Mouse (Mus musculus) limb, embryonic 12.5 days (tissue): ENCODE measurements around the gene Fbxl8. TPM values are rescaled to one million over a fixed set of nuclear protein-coding genes. Genes with fewer than 3 reads are reported as not detected.
A peak's percentile ranks its signal among the peaks of the same experiment; 100 is the strongest.

Experiments
- ATAC-seq: fragments of 200-750 bp; cut with Nextera tagmentation; 2 replicates; pipeline ENCODE4 v1.8.0; 2017; ENCODE audit warnings: low read depth, moderate TSS enrichment; ENCODE audit not compliant: insufficient number of reproducible peaks, insufficient read depth, low FRiP score, low TSS enrichment
- H3K27ac ChIP-seq: fragments of 300-500 bp; sonication (generic); 2 replicates; pipeline ENCODE4 v1.5.1; 2016; ENCODE audit warnings: mild to moderate bottlenecking, moderate library complexity
- H3K27me3 ChIP-seq: fragments of 300-500 bp; sonication (generic); 2 replicates; pipeline ENCODE4 v1.6.1; 2016; ENCODE audit warnings: mild to moderate bottlenecking, moderate library complexity
- H3K36me3 ChIP-seq: fragments of 300-500 bp; sonication (generic); 2 replicates; pipeline ENCODE4 v1.6.1; 2016; ENCODE audit warnings: mild to moderate bottlenecking, moderate library complexity
- H3K4me1 ChIP-seq: fragments of 300-500 bp; sonication (generic); replicated peaks from 2 replicates; pipeline ENCODE4 v1.6.1; 2016
- H3K4me2 ChIP-seq: fragments of 300-500 bp; sonication (generic); 2 replicates; pipeline ENCODE4 v1.6.1; 2016; ENCODE audit warnings: mild to moderate bottlenecking, moderate library complexity
- H3K4me3 ChIP-seq: fragments of 300-500 bp; sonication (generic); replicated peaks from 2 replicates; pipeline ENCODE4 v1.5.1; 2016; ENCODE audit warnings: mild to moderate bottlenecking
- H3K9ac ChIP-seq: fragments of 300-500 bp; sonication (generic); replicated peaks from 2 replicates; pipeline ENCODE4 v1.6.1; 2016; ENCODE audit warnings: mild to moderate bottlenecking, moderate library complexity
- H3K9me3 ChIP-seq: fragments of 300-500 bp; sonication (generic); 2 replicates; pipeline ENCODE4 v1.6.1; 2016; ENCODE audit warnings: mild to moderate bottlenecking, moderate library complexity
- WGBS: fragments of 180-500 bp; shearing (Covaris S2); methylation state at CpG from one replicate; pipeline ENCODE4 v1.1.7; 2016; 5-methylcytosine and 5-hydroxymethylcytosine counted together
- polyA plus RNA-seq: library from polyadenylated mRNA; unstranded; fragments of >200 nt; fragmentation: Nextera tagmentation; extraction: Ambion mirVana; gene quantifications from 2 replicates; pipeline ENCODE4 v1.2.1, GENCODE M21; 2016

The Fbxl8 gene
- polyA plus RNA-seq, 1 experiment from 2014 or later = 1.9 TPM

DNA sequence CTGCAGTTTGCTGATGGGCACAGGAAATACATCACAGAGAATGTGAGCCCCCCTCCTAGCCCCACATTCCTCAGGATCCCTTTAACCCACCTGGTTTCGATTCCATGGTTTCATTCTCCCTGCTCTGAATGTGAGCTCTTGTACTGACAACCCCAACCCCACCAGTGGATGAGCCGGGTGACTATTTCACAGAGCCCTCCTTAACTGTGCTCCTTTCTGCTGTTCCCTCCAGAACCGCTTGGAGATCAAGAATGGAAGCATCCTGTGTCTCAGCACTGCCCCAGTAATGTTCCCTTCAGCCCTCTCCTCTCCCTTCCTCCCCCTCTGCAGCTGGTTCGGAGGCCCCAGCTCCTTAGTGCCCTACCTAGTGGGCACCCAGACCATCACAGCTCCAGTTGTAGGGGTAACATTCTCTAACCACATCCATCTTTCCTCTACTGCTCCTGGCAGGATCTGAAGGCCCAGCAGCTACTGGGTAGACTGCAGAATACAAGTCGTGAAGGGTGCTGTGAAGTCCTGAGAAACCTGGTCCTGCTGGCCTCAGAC is 41.8 kb downstream of the Fbxl8 start:
- Histone ChIP-seq H3K27me3 (no peaks in the 10 kb centered on the region), H3K27ac (peak overlapping the region; percentile 62), H3K9ac (peak overlapping the region; percentile 54), H3K36me3 (peaks cover 82% of the 10 kb centered on the region), H3K4me3 (peak overlapping the region; percentile 38), H3K9me3 (no peaks in the 10 kb centered on the region), H3K4me2 (peak overlapping the region; percentile 74), H3K4me1 (peaks cover 21% of the 10 kb centered on the region)
- ATAC-seq = peak; percentile 20; the same call in 1 of the 2 replicates
- 37% methylated on average over 5 of the region's 5 CpGs for whole genome bisulfite sequencing

DNA sequence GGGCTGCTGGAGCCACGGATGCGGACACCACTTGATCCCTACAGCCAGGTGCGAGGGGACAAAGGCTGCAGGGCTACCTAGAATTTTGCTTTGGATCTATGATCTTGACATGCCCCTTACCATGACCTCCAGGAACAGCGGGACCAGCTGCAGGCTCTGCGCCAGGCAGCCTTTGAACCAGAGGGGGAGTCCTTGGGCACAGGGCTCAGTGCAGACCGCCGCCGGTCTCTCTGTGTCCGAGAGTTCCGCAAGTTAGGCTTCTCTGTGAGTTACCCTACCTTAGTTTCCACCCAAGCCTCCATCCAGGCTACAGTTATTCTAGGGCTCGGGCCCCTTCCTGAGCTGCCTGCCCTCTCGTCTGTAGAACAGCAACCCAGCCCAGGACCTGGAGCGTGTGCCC is 43.2 kb downstream of the Fbxl8 start:
- Histone ChIP-seq H3K27me3 (no peaks in the 10 kb centered on the region), H3K9ac (no peak overlapping the region), H3K27ac (no peak overlapping the region), H3K4me3 (no peak overlapping the region), H3K36me3 (peaks cover 82% of the 10 kb centered on the region), H3K4me1 (peaks cover 21% of the 10 kb centered on the region), H3K4me2 (no peak overlapping the region), H3K9me3 (no peaks in the 10 kb centered on the region)
- 96% methylated on average over 13 of the region's 13 CpGs for WGBS
- no peak for ATAC-seq

DNA sequence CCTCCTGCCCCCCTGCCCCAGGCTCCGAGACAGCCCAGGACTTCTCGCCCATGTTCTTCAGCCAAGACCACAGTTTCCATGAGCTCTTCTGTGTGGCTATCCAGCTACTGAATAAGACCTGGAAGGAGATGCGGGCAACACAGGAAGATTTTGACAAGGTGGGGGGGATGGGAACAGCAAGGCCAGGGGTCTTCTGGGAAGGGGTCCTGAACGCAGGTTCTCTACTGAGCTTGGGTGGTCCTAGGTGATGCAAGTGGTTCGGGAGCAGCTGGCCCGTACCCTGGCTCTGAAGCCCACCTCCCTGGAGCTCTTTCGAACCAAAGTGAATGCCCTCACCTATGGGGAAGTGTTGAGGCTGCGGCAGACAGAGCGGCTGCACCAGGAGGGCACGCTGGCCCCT is 44.0 kb downstream of the Fbxl8 start:
- ATAC-seq = no peak
- H3K9ac ChIP-seq = no peak overlapping the region
- H3K4me1 ChIP-seq = peaks cover 21% of the 10 kb centered on the region
- no peak overlapping the region for H3K4me3 ChIP-seq
- H3K27me3 ChIP-seq = no peaks in the 10 kb centered on the region
- H3K9me3 ChIP-seq = no peaks in the 10 kb centered on the region
- H3K4me2 ChIP-seq = no peak overlapping the region
- H3K36me3 ChIP-seq = peaks cover 82% of the 10 kb centered on the region
- WGBS = 95% methylated on average over 10 of the region's 10 CpGs
- no peak overlapping the region for H3K27ac ChIP-seq

DNA sequence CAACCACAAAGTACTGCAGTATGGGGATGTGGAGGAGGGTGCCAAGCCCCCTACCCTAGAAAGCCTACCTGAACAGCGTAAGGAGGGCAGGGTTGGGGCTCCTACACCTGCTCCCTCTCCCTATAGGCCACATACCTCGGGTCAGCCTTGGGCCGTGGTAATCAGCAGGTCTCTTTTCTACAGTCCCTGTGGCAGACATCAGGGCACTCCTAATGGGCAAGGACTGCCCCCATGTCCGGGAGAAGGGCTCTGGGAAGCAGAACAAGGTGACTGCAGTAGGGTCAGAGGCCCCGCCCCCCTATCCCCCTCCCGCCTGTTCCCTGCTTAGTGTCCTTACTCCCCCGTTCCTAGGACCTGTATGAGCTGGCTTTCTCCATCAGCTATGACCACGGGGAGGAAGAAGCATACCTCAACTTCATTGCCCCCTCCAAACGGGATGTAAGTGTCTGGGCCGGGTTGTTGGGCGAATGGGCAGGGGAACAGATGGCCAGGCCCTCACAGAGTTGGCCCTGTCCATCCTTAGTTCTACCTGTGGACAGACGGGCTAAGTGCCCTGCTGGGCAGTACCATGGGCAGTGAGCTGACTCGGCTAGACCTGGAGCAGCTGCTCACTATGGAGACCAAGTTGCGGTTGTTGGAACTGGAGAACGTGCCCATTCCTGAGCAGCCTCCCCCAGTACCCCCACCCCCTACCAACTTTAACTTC is 44.8 kb downstream of the Fbxl8 start:
- Histone ChIP-seq H3K4me1 (peaks cover 21% of the 10 kb centered on the region), H3K9ac (no peak overlapping the region), H3K9me3 (no peaks in the 10 kb centered on the region), H3K36me3 (peaks cover 82% of the 10 kb centered on the region), H3K4me2 (no peak overlapping the region), H3K4me3 (no peak overlapping the region), H3K27ac (no peak overlapping the region), H3K27me3 (no peaks in the 10 kb centered on the region)
- no peak for ATAC-seq
- WGBS = 81% methylated on average over 15 of the region's 15 CpGs

DNA sequence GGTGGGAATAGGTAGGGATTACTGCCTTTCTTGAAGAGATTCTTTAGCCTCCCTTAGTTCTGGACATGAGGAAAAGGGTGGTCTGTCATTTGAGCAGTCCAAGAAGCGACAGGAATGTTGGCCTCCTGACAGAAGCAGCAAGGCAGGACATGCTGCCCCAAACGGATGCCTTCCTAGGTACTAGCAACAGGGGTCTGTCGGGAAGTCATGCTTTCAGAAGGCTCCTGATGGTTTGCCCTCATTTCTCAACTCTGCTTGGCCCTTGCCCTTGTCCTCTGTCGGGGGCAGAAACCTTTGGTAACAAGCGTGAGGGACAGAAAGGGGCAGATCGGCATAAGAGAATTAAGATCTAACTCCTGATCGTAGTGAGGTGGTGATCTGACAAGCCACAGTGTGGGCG is 45.7 kb downstream of the Fbxl8 start:
- peaks cover 15% of the 10 kb centered on the region for H3K4me1 ChIP-seq
- H3K9ac ChIP-seq = no peak overlapping the region
- no peak overlapping the region for H3K27ac ChIP-seq
- H3K9me3 ChIP-seq = no peaks in the 10 kb centered on the region
- WGBS = 85% methylated on average over 8 of the region's 8 CpGs
- H3K27me3 ChIP-seq = no peaks in the 10 kb centered on the region
- no peak overlapping the region for H3K4me2 ChIP-seq
- no peak overlapping the region for H3K4me3 ChIP-seq
- no peak for ATAC-seq
- H3K36me3 ChIP-seq = peaks cover 83% of the 10 kb centered on the region

DNA sequence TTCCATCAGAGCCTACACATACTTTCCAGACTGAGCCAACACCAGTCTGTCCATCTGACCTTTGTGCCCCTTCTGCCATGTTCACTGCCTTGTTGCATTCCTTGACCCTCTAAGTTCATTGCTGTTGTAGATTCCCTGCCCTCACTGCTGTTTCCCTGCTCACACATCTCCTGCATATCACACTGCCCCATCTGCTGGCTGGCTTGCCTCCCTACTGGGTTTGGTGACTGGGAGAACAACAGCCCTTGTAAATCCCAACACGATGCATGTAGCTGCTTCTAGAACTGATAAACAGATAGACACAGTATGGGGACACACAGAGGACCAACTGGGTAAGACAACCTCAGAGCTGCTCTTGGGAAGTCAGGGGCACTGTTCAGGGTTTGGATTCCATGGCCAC is 47.3 kb downstream of the Fbxl8 start:
- Histone ChIP-seq H3K4me1 (no peaks in the 10 kb centered on the region), H3K27me3 (no peaks in the 10 kb centered on the region), H3K4me2 (no peak overlapping the region), H3K9me3 (no peaks in the 10 kb centered on the region), H3K9ac (no peak overlapping the region), H3K4me3 (no peak overlapping the region), H3K27ac (no peak overlapping the region), H3K36me3 (peaks cover 98% of the 10 kb centered on the region)
- no peak for ATAC-seq
- WGBS = 86% methylated on average over 1 of the region's 1 CpGs

DNA sequence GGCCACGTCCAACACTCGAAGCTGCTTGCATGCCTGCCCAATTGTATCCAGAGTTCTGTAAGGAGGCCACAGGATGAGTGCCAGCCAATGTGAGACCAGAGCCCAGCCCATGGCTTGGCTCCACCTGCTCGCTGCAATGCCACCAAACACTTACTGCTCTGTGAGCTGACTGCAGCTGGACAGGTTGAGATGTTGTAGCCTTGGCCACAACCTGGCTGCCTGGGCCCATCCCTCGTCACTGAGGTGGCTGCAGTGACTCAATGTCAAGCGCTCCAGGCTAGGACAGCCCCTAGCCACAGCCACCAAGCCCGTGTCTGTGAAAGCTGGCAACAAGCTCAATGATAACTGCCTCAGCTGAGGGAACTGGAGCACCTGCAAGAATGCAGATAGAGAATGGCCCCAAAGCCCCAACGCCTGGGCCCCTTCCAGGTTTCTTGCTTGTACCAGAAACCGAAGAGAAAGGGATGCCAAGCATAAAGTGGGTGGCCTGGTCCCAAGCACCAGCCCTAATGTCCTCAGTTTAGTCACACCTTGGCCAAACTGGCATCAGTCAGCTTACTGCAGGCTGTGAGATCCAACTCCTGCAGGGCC is 48.5 kb downstream of the Fbxl8 start:
- H3K9me3 ChIP-seq = no peaks in the 10 kb centered on the region
- no peak overlapping the region for H3K4me2 ChIP-seq
- peaks cover 96% of the 10 kb centered on the region for H3K36me3 ChIP-seq
- WGBS = 89% methylated on average over 8 of the region's 8 CpGs
- H3K4me3 ChIP-seq = no peak overlapping the region
- ATAC-seq = no peak
- no peaks in the 10 kb centered on the region for H3K27me3 ChIP-seq
- no peak overlapping the region for H3K9ac ChIP-seq
- H3K27ac ChIP-seq = no peak overlapping the region
- no peaks in the 10 kb centered on the region for H3K4me1 ChIP-seq

DNA sequence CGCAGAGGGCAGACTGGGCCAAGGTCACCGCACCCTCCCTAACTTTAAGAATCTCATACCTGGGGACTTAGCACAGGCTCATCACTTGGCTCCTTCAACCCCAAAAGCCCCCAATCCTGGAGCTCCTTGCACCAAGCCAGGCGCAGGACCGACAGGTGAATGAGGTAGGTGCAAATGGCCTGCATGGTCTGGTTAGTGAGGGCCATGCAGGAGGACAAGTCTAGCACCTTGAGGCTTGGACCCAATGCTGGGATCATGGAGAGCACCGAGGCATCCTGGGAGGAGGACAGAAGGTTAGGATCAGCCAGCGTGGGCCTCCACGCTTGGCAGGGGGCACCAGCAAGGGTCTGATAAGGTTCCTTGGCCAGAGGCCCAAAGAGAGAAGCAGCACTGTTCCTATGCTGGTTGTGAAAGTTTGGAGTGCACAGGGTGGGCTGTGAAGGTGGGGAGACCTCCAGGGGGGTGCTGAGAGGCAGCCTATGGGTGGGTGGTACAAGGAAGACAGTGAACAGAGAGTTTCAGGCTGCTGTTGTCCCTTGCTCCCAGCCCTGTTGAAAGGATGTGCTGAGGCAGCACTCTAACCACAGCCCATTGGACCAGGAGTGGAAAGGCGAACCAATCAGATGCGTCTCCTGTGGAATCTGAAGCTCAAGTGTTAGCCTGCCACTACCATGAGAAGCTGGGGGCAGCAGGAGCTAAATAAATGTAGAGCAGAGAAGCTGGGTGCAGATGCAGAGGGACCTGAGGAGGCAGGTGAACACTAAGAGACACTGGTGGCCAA is 49.4 kb downstream of the Fbxl8 start:
- Histone ChIP-seq H3K9me3 (no peaks in the 10 kb centered on the region), H3K4me1 (no peaks in the 10 kb centered on the region), H3K27me3 (no peaks in the 10 kb centered on the region), H3K27ac (no peak overlapping the region), H3K36me3 (peaks cover 96% of the 10 kb centered on the region), H3K9ac (no peak overlapping the region), H3K4me2 (no peak overlapping the region), H3K4me3 (no peak overlapping the region)
- WGBS = 77% methylated on average over 9 of the region's 9 CpGs
- no peak for ATAC-seq

DNA sequence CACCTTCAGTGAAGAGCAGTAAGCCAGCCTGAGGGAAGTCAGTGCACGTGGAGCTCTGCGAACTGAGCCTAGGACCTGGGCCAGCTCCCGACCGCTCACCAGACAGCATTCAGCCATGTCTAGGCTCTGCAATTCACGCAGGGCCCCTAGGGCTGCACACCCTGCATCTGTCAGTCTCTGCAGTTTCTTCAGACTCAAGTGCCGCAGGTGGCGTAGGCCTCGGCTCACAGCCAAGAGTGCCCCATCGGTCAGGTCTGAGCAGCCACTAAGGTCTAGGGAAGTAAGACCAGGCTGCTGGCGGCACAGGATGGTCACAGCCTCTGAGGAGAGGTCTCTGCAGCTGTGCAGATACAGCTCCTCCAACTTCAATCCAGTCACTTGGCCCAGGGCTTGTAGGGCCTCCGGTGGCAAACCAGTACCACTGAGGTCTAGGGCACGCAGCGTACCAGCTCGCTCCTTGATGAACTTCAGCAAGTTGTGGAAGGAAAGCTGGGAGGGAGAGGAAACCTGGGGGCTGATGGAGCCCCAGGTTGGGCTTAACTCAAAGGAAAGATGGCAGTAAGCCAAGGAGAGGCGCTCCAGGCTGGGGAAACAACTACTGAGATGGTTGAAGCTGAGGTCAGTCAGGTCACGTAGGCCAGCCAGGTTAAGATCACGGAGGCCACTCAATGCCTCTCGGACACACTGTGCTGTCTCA is 50.8 kb downstream of the Fbxl8 start:
- Histone ChIP-seq H3K4me3 (no peak overlapping the region), H3K27me3 (no peaks in the 10 kb centered on the region), H3K9me3 (no peaks in the 10 kb centered on the region), H3K4me2 (no peak overlapping the region), H3K27ac (no peak overlapping the region), H3K9ac (no peak overlapping the region), H3K4me1 (no peaks in the 10 kb centered on the region), H3K36me3 (peaks cover 95% of the 10 kb centered on the region)
- no peak for ATAC-seq
- WGBS = 92% methylated on average over 18 of the region's 18 CpGs

DNA sequence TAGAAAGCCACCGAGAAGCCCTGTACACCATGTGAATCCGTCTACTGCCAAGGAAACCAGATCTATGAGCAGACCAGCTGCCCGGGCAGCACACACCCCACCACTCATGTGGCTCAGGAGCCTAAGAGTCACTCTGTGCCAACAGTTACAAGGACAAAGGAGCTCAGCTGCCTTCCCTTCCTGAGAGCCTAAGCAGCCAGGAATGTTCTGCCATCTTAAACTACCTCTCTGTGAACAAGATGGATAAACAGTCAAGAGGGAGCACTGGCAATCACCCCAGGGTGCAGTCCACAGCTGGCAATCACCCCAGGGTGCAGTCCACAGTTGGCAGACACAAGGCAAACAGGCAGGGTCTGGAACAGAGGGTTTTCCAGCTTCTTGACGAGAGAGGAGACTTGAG is 53.5 kb downstream of the Fbxl8 start:
- 87% methylated on average over 4 of the region's 4 CpGs for WGBS

DNA sequence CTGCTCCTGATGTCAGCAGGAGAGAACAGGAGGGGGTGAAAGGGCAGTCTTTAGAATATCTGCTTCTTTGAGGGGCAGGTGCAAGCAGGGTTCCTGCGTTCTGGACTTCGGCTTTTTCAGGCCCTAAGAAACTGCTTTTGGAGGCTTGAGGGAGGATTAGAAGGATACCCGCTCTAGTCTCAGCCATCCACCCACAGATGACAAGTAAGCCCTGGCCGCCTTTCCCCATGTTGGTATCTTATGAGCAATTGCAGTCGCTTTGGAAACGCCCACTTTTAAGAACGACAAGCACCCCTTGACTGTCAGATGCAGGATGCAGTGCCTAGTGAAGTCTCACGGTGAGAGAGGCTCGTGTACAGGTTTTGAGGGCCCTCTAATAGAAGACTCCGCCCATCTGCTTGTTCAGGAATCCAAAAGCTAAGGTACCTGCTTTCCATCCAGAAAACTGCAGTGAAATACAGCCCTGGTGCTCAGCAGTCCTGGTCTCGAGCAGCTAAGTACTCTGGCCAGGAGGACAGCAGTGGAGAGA is 54.3 kb downstream of the Fbxl8 start:
- no peak overlapping the region for H3K9ac ChIP-seq
- H3K27me3 ChIP-seq = no peaks in the 10 kb centered on the region
- no peaks in the 10 kb centered on the region for H3K9me3 ChIP-seq
- peaks cover 78% of the 10 kb centered on the region for H3K36me3 ChIP-seq
- no peaks in the 10 kb centered on the region for H3K4me1 ChIP-seq
- no peak for ATAC-seq
- no peak overlapping the region for H3K4me2 ChIP-seq
- H3K4me3 ChIP-seq = no peak overlapping the region
- no peak overlapping the region for H3K27ac ChIP-seq
- WGBS = 83% methylated on average over 11 of the region's 11 CpGs

More for the DNA sequence above, 53.5 kb downstream of the Fbxl8 start:
- Histone ChIP-seq H3K9ac (no peak overlapping the region), H3K9me3 (no peaks in the 10 kb centered on the region), H3K27ac (no peak overlapping the region), H3K4me2 (no peak overlapping the region), H3K4me1 (no peaks in the 10 kb centered on the region), H3K4me3 (no peak overlapping the region), H3K36me3 (peaks cover 78% of the 10 kb centered on the region), H3K27me3 (no peaks in the 10 kb centered on the region)
- ATAC-seq = no peak
